Mouse (Mus musculus): ENCODE results near the gene Atg16l2.

- TF ChIP-seq POLR2A (IDR thresholded peaks at IDR 0.05; ENCODE audit: low read depth, low read length) = no peak
- no peak for TF ChIP-seq CTCF (IDR thresholded peaks at IDR 0.05; ENCODE audit: extremely low read depth, insufficient read depth, insufficient read length, insufficient replicate concordance)
Observed at GRCm38 (mm10) chr7:101282721-101283120, 19.3 kb downstream of the Atg16l2 start.
